Mouse (Mus musculus) megakaryocyte, embryonic 14.5 days (primary cell): ENCODE measurements around the gene Setd6.

ENCODE experiments used
- FLI1 ChIP-seq: IDR thresholded peaks from 2 replicates; pipeline ENCODE4 v1.6.1; 2012; ENCODE audit warnings: low read length, inconsistent platforms, mixed read lengths
- GATA1 ChIP-seq: IDR thresholded peaks from 3 replicates; pipeline ENCODE4 v1.6.1; 2012; ENCODE audit warnings: mixed read lengths, low read length, inconsistent platforms, borderline replicate concordance

DNA sequence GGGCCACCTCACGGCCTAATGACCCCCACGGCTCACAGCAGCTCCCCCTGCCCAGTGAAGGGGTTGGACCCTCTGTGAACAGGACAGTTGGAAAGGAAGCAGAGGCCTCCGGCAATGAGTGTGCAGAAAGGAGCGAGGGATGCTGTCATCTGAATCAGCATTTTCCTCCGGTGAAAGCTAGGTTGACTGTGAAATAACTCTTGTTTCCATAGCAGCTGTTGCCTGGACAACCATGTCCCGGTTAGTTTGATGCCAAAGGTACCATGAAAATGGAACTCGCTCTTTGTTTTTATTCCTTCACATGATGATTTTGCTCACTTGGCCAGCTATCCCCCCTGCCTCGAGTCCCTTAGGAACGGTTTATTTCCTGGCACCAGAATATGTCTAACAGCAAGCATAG lies 15.4 kb upstream of the Setd6 start:
- no peak for TF ChIP-seq GATA1
- TF ChIP-seq FLI1: no peak
